Mouse (Mus musculus) heart, adult 2 months (tissue): Measurements from ENCODE around the gene Ppp1r21. TPM values are rescaled to one million over a fixed set of nuclear protein-coding genes. Genes with fewer than 3 reads are reported as not detected.

ENCODE experiments used
- DNase-seq, 2 experiments: peaks; one replicate each; pipeline ENCODE4 v3.0.0; 2021
- H3K27ac ChIP-seq: fragments of 200-600 bp; 2 replicates; pipeline ENCODE4 v1.8.1; 2022
- H3K27me3 ChIP-seq: fragments of 200-500 bp; 2 replicates; pipeline ENCODE4 v1.6.1; 2012; ENCODE audit warnings: mild to moderate bottlenecking, low read length, inconsistent platforms, mixed read lengths; ENCODE audit not compliant: control insufficient read depth, insufficient read depth
- H3K36me3 ChIP-seq: fragments of 200-500 bp; 2 replicates; pipeline ENCODE4 v1.6.1; 2012; ENCODE audit warnings: low read length, inconsistent platforms; ENCODE audit not compliant: control insufficient read depth, insufficient read depth
- H3K4me1 ChIP-seq: fragments of 200-500 bp; 2 replicates; pipeline ENCODE4 v1.6.1; 2011; ENCODE audit warnings: low read length; ENCODE audit not compliant: control insufficient read depth, insufficient read depth
- H3K4me3 ChIP-seq: fragments of 200-600 bp; 2 replicates; pipeline ENCODE4 v1.8.1; 2022
- H3K79me2 ChIP-seq: fragments of 200-500 bp; replicated peaks from 2 replicates; pipeline ENCODE4 v1.6.1; 2012; ENCODE audit warnings: mild to moderate bottlenecking, inconsistent platforms, low read length, moderate library complexity, mixed read lengths; ENCODE audit not compliant: control insufficient read depth, insufficient read depth
- H3K9ac ChIP-seq: fragments of 200-500 bp; 2 replicates; pipeline ENCODE4 v1.6.1; 2012; ENCODE audit warnings: low read depth, mild to moderate bottlenecking, control low read depth, inconsistent platforms, low read length, mixed read lengths
- CTCF ChIP-seq: fragments of 200-600 bp; IDR thresholded peaks from 2 replicates; pipeline ENCODE4 v1.8.1; 2022; ENCODE audit warnings: antibody characterized with exemption, mild to moderate bottlenecking, moderate library complexity
- EP300 ChIP-seq: fragments of 200-500 bp; IDR thresholded peaks from 2 replicates; pipeline ENCODE4 v1.6.1; 2011; ENCODE audit warnings: low read depth, low read length, control low read depth; ENCODE audit not compliant: insufficient read depth
- POLR2A ChIP-seq: fragments of 200-500 bp; IDR thresholded peaks from 2 replicates; pipeline ENCODE4 v1.6.1; 2011; ENCODE audit warnings: mild to moderate bottlenecking, low read depth, low read length, control low read depth; ENCODE audit not compliant: insufficient read depth
- WGBS: fragments of 180-500 bp; shearing (Covaris S2); methylation state at CpG from one replicate; pipeline ENCODE4 v1.1.7; 2018; 5-methylcytosine and 5-hydroxymethylcytosine counted together
- intact Hi-C: fragments of 180-260 bp; cut with DNase I; formaldehyde crosslinking; loops from one replicate; pipeline ENCODE4 v1.15.1; 2025
- polyA plus RNA-seq: library from polyadenylated mRNA; depleted of rRNA; stranded (reverse); fragments of >200 nt; gene quantifications from 2 replicates; pipeline ENCODE4 v1.2.3, GENCODE M21; 2012
- total RNA-seq, 2 experiments: library from RNA; stranded (reverse); gene quantifications; 2 replicates each; pipeline ENCODE4 v1.2.3; 2021

Ppp1r21 gene
- total and polyA plus RNA-seq, 3 experiments, result 8.8 to 9.9 (median 9.2) TPM

GRCm38 (mm10) chr17:88509999-88510398 lies 19.9 kb upstream of the Ppp1r21 start:
- intact Hi-C loops, result loop anchor here (2.0 to 5.0 kb wide), 3 partner anchors 68 to 483 kb away; partner anchors contain the start of gene Foxn2
- H3K27ac ChIP-seq, result no peak overlapping the region
- no peak overlapping the region for H3K4me3 ChIP-seq
- no peaks in the 10 kb centered on the region for H3K27me3 ChIP-seq
- TF ChIP-seq CTCF (no peak), EP300 (no peak), POLR2A (no peak)
- no peak for DNase-seq
- no peaks in the 10 kb centered on the region for H3K36me3 ChIP-seq
- H3K9ac ChIP-seq, result no peak overlapping the region
- H3K4me1 ChIP-seq, result no peaks in the 10 kb centered on the region; the same call in 1 of the 2 replicates
- WGBS, result 82% methylated on average over 3 of the region's 3 CpGs
- no peaks in the 10 kb centered on the region for H3K79me2 ChIP-seq

- TF ChIP-seq POLR2A (no peak), CTCF (peak; percentile 75), EP300 (peak; percentile 84; the same call in 1 of the 2 replicates)
- no peak overlapping the region for H3K9ac ChIP-seq
- WGBS, result 33% methylated on average over 10 of the region's 10 CpGs
Observed at GRCm38 (mm10) chr17:88511095-88511551, 18.8 kb upstream of the Ppp1r21 start.

DNA sequence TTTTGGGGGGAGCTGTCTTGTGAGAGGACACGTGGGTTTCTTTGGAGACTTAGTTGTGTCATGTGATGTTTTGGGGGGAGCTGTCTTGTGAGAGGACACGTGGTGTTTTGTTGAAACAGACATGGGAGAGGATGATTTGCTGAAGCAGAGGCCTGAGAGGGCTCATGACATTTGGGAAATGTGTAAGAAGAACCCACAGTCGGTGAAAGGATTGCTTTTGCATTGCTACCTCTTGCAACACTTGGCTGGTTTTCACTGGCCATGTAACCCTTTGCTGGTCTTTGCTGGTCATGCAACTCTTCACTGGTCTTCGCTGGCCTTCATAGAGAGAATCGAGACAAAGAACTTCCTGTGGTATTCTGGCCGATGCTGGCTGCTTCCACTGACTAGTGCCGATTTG lies 13.4 kb upstream of the Ppp1r21 start:
- H3K4me3 ChIP-seq, result no peak overlapping the region
- 67% methylated on average over 7 of the region's 7 CpGs for WGBS
- H3K27ac ChIP-seq, result no peak overlapping the region

More at GRCm38 (mm10) chr17:88511095-88511551, 18.8 kb upstream of the Ppp1r21 start:
- H3K27me3 ChIP-seq, result no peaks in the 10 kb centered on the region
- intact Hi-C loops, result loop anchor here (1.0 to 5.0 kb wide), 4 partner anchors 69 to 484 kb away; partner anchors contain the start of gene Foxn2
- peak; percentile 77 to 85 for DNase-seq
- H3K27ac ChIP-seq, result no peak overlapping the region
- H3K79me2 ChIP-seq, result no peaks in the 10 kb centered on the region
- H3K36me3 ChIP-seq, result no peaks in the 10 kb centered on the region
- H3K4me1 ChIP-seq, result no peaks in the 10 kb centered on the region; the same call in 1 of the 2 replicates
- no peak overlapping the region for H3K4me3 ChIP-seq

DNA sequence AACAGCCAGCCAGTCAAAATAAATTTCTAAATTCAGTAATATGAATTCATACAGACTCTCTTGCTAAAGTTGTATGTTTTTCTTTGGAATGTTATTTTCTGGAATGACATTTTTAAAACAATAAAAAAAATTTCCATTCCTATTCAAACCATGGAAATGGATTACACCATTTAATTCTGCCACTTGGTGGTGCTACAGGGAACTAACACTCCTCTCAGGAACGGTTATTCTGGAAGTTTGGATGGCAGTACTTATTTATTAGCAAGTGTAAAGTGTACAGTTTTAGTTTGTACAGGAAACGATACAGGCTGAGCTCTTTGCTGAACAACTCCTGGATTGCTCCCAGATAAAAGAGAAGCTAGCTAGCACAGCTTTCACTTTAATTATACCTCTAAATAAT lies 2.1 kb upstream of the Ppp1r21 start:
- Histone ChIP-seq H3K4me3 (no peak overlapping the region), H3K4me1 (peaks cover 2% of the 10 kb centered on the region; the same call in 1 of the 2 replicates), H3K27ac (no peak overlapping the region), H3K79me2 (0 out of 2 replicates have a peak, but pooled peaks cover 3% of the 10 kb centered on the region), H3K9ac (no peak overlapping the region), H3K27me3 (no peaks in the 10 kb centered on the region), H3K36me3 (no peaks in the 10 kb centered on the region)
- intact Hi-C loops, result loop anchor here (1.0 kb wide), 1 partner anchor 114 kb away; no protein-coding TSS in a partner anchor
- WGBS, result 5% methylated on average over 2 of the region's 2 CpGs
- no peak for DNase-seq
- TF ChIP-seq EP300 (no peak), CTCF (peak; percentile 81)

More for the DNA sequence above, 13.4 kb upstream of the Ppp1r21 start:
- no peak for DNase-seq
- H3K79me2 ChIP-seq, result no peaks in the 10 kb centered on the region
- intact Hi-C loops, result no loop called here
- no peaks in the 10 kb centered on the region for H3K4me1 ChIP-seq
- no peaks in the 10 kb centered on the region for H3K36me3 ChIP-seq
- no peak overlapping the region for H3K9ac ChIP-seq
- no peaks in the 10 kb centered on the region for H3K27me3 ChIP-seq
- TF ChIP-seq EP300 (no peak), CTCF (no peak), POLR2A (no peak)

- Histone ChIP-seq H3K4me1 (peaks cover 2% of the 10 kb centered on the region; the same call in 1 of the 2 replicates), H3K9ac (peak overlapping the region; percentile 63), H3K27me3 (no peaks in the 10 kb centered on the region), H3K4me3 (peak overlapping the region; percentile 87), H3K27ac (peak overlapping the region; percentile 66), H3K36me3 (no peaks in the 10 kb centered on the region), H3K79me2 (0 out of 2 replicates have a peak, but pooled peaks cover 3% of the 10 kb centered on the region)
- 0% methylated on average over 14 of the region's 14 CpGs for WGBS
- no peak for DNase-seq
- intact Hi-C loops, result loop anchor here (2.0 to 10.0 kb wide), 2 partner anchors 29 to 465 kb away; partner anchors contain the start of gene Fbxo11
- TF ChIP-seq EP300 (no peak), POLR2A (no peak), CTCF (no peak)
Observed at GRCm38 (mm10) chr17:88530236-88530619, 310 bp downstream of the Ppp1r21 start.

DNA sequence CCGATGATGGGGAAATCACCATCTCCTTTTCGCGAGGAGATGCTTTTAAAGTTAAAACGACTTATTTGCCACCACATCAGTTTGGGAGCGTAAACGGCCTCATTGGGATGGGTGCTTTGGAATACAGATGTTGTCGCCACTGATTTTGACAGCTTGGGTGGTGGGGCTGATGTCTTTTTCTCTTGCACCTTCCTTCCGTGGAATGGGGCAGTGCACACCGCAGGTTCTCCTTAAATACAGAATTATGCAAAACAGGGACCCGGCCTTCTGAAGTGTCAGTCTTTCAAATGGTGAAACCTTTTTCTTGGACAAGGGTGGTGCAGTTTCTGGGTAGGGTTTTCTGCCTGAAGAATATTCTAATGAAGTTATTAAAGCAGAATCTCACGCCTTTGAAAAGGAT lies 749 bp downstream of the Ppp1r21 start:
- Histone ChIP-seq H3K4me3 (peak overlapping the region; percentile 87), H3K27ac (peak overlapping the region; percentile 66), H3K79me2 (0 out of 2 replicates have a peak, but pooled peaks cover 3% of the 10 kb centered on the region), H3K4me1 (peaks cover 2% of the 10 kb centered on the region; the same call in 1 of the 2 replicates), H3K9ac (peak overlapping the region; percentile 63), H3K36me3 (no peaks in the 10 kb centered on the region), H3K27me3 (no peaks in the 10 kb centered on the region)
- WGBS, result 12% methylated on average over 11 of the region's 11 CpGs
- TF ChIP-seq POLR2A (no peak), CTCF (no peak), EP300 (no peak)
- intact Hi-C loops, result loop anchor here (2.0 to 10.0 kb wide), 2 partner anchors 28 to 466 kb away; partner anchors contain the start of gene Fbxo11
- DNase-seq, result no peak
